Mouse (Mus musculus) forebrain, embryonic 11.5 days (tissue): ENCODE data around the gene Synpo2l. TPM values are rescaled to one million over a fixed set of nuclear protein-coding genes. Genes with fewer than 3 reads are reported as not detected.

Experiments
- ATAC-seq: fragments of 200-750 bp; cut with Nextera tagmentation; replicated peaks from 2 replicates; pipeline ENCODE4 v1.8.0; 2017; ENCODE audit warnings: moderate TSS enrichment; ENCODE audit not compliant: low FRiP score
- DNase-seq: peaks from one replicate; pipeline ENCODE4 v3.0.0-alpha.2; 2017; ENCODE audit warnings: low spot score
- H3K27ac ChIP-seq: fragments of 300-500 bp; sonication (generic); 2 replicates; pipeline ENCODE4 v1.5.1; 2014; ENCODE audit warnings: low read depth, low read length
- H3K27me3 ChIP-seq: fragments of 300-500 bp; sonication (generic); 2 replicates; pipeline ENCODE4 v1.6.1; 2014; ENCODE audit warnings: mild to moderate bottlenecking, low read length, mixed read lengths; ENCODE audit not compliant: control insufficient read depth, insufficient read depth
- H3K36me3 ChIP-seq: fragments of 300-500 bp; sonication (generic); 2 replicates; pipeline ENCODE4 v1.6.1; 2014; ENCODE audit warnings: mild to moderate bottlenecking, low read length, moderate library complexity, mixed read lengths; ENCODE audit not compliant: control insufficient read depth, insufficient read depth
- H3K4me1 ChIP-seq: fragments of 300-500 bp; sonication (generic); replicated peaks from 2 replicates; pipeline ENCODE4 v1.6.1; 2014; ENCODE audit warnings: low read length, mixed read lengths; ENCODE audit not compliant: control insufficient read depth, insufficient read depth
- H3K4me2 ChIP-seq: fragments of 300-500 bp; sonication (generic); 2 replicates; pipeline ENCODE4 v1.6.1; 2014; ENCODE audit warnings: low read depth, mild to moderate bottlenecking, low read length, moderate library complexity, mixed read lengths; ENCODE audit not compliant: severe bottlenecking
- H3K4me3 ChIP-seq: fragments of 300-500 bp; sonication (generic); 2 replicates; pipeline ENCODE4 v1.5.1; 2014; ENCODE audit warnings: low read depth, low read length
- H3K9ac ChIP-seq: fragments of 300-500 bp; sonication (generic); 2 replicates; pipeline ENCODE4 v1.6.1; 2014; ENCODE audit warnings: low read length
- H3K9me3 ChIP-seq: fragments of 300-500 bp; sonication (generic); 2 replicates; pipeline ENCODE4 v1.6.1; 2016; ENCODE audit warnings: low read length, mixed read lengths; ENCODE audit not compliant: control insufficient read depth
- WGBS: fragments of 180-500 bp; shearing (Covaris S2); extraction: QIAGEN DNeasy Blood & Tissue Kit; methylation state at CpG from one replicate; pipeline ENCODE4 v1.1.7; 2014; 5-methylcytosine and 5-hydroxymethylcytosine counted together
- polyA plus RNA-seq: library from polyadenylated mRNA; unstranded; fragments of >200 nt; fragmentation: Nextera tagmentation; extraction: Ambion mirVana; gene quantifications from 2 replicates; pipeline ENCODE4 v1.2.1, GENCODE M21; 2014

The Synpo2l gene
- polyA plus RNA-seq, 1 experiment from 2014 or later: 0.35 TPM

GRCm38 (mm10) chr14:20672990-20673389 is 4.8 kb upstream of the Synpo2l start:
- Histone ChIP-seq H3K36me3 (no peaks in the 10 kb centered on the region; the same call in 1 of the 2 replicates), H3K9me3 (no peaks in the 10 kb centered on the region), H3K27ac (no peak overlapping the region), H3K4me1 (no peaks in the 10 kb centered on the region), H3K27me3 (no peaks in the 10 kb centered on the region), H3K9ac (no peak overlapping the region), H3K4me3 (no peak overlapping the region), H3K4me2 (no peak overlapping the region)
- ATAC-seq (no peak), DNase-seq (peak; percentile 65)
- WGBS: 86% methylated on average over 2 of the region's 2 CpGs

- 76% methylated on average over 1 of the region's 1 CpGs for WGBS
- H3K27me3 ChIP-seq: peaks cover under 1% of the 10 kb centered on the region; the same call in 1 of the 2 replicates
- no peaks in the 10 kb centered on the region for H3K36me3 ChIP-seq
- H3K4me3 ChIP-seq: no peak overlapping the region
- no peaks in the 10 kb centered on the region for H3K4me1 ChIP-seq
- no peak overlapping the region for H3K27ac ChIP-seq
- H3K9ac ChIP-seq: no peak overlapping the region
- no peak for DNase-seq
- no peak for ATAC-seq
- H3K4me2 ChIP-seq: no peak overlapping the region
- no peaks in the 10 kb centered on the region for H3K9me3 ChIP-seq
These were observed 685 bp downstream of the Synpo2l start for GRCm38 (mm10) chr14:20667469-20667868.

- Histone ChIP-seq H3K4me3 (no peak overlapping the region), H3K36me3 (no peaks in the 10 kb centered on the region), H3K9ac (no peak overlapping the region), H3K27me3 (peaks cover 2% of the 10 kb centered on the region; the same call in 1 of the 2 replicates), H3K4me2 (no peak overlapping the region), H3K4me1 (peaks cover 6% of the 10 kb centered on the region), H3K9me3 (no peaks in the 10 kb centered on the region), H3K27ac (no peak overlapping the region)
- DNase-seq (no peak), ATAC-seq (no peak)
- 54% methylated on average over 3 of the region's 3 CpGs for WGBS
These were observed 3.7 kb downstream of the Synpo2l start for GRCm38 (mm10) chr14:20664436-20664835.

GRCm38 (mm10) chr14:20663601-20664000 is 4.6 kb downstream of the Synpo2l start:
- Histone ChIP-seq H3K9ac (no peak overlapping the region), H3K9me3 (no peaks in the 10 kb centered on the region), H3K27me3 (peaks cover 2% of the 10 kb centered on the region; the same call in 1 of the 2 replicates), H3K4me1 (peaks cover 6% of the 10 kb centered on the region), H3K4me3 (no peak overlapping the region), H3K36me3 (no peaks in the 10 kb centered on the region), H3K27ac (no peak overlapping the region), H3K4me2 (no peak overlapping the region)
- ATAC-seq (no peak), DNase-seq (no peak)
- 69% methylated on average over 2 of the region's 2 CpGs for WGBS

GRCm38 (mm10) chr14:20662740-20663139 is 5.4 kb downstream of the Synpo2l start:
- H3K36me3 ChIP-seq: no peaks in the 10 kb centered on the region
- H3K9me3 ChIP-seq: no peaks in the 10 kb centered on the region
- ATAC-seq (no peak), DNase-seq (no peak)
- no peak overlapping the region for H3K27ac ChIP-seq
- no peak overlapping the region for H3K4me3 ChIP-seq
- H3K4me1 ChIP-seq: peaks cover 6% of the 10 kb centered on the region
- WGBS: 86% methylated on average over 3 of the region's 3 CpGs
- H3K4me2 ChIP-seq: no peak overlapping the region
- H3K27me3 ChIP-seq: peaks cover 2% of the 10 kb centered on the region; the same call in 1 of the 2 replicates
- H3K9ac ChIP-seq: no peak overlapping the region

- peak; percentile 57 for DNase-seq
- WGBS: 9% methylated on average over 19 of the region's 19 CpGs
These were observed 6.4 kb downstream of the Synpo2l start for GRCm38 (mm10) chr14:20661661-20662331.

GRCm38 (mm10) chr14:20660827-20661660 is 7.1 kb downstream of the Synpo2l start:
- no peak overlapping the region for H3K27ac ChIP-seq
- H3K36me3 ChIP-seq: no peaks in the 10 kb centered on the region
- H3K9ac ChIP-seq: peak overlapping the region; percentile 63
- H3K4me2 ChIP-seq: peak overlapping the region; percentile 88
- H3K9me3 ChIP-seq: no peaks in the 10 kb centered on the region
- peaks cover 6% of the 10 kb centered on the region for H3K4me1 ChIP-seq
- DNase-seq (peak; percentile 94), ATAC-seq (peak; percentile 83)
- 1% methylated on average over 52 of the region's 52 CpGs for WGBS
- peaks cover 2% of the 10 kb centered on the region; the same call in 1 of the 2 replicates for H3K27me3 ChIP-seq
- H3K4me3 ChIP-seq: peak overlapping the region; percentile 47

More at GRCm38 (mm10) chr14:20661661-20662331, 6.4 kb downstream of the Synpo2l start:
- H3K36me3 ChIP-seq: no peaks in the 10 kb centered on the region
- peaks cover 6% of the 10 kb centered on the region for H3K4me1 ChIP-seq
- peak overlapping the region; percentile 88 for H3K4me2 ChIP-seq
- peak overlapping the region; percentile 63 for H3K9ac ChIP-seq
- H3K9me3 ChIP-seq: no peaks in the 10 kb centered on the region
- ATAC-seq: peak; percentile 29
- no peak overlapping the region; the same call in 1 of the 2 replicates for H3K27ac ChIP-seq
- peaks cover 2% of the 10 kb centered on the region; the same call in 1 of the 2 replicates for H3K27me3 ChIP-seq
- H3K4me3 ChIP-seq: peak overlapping the region; percentile 47

- H3K9ac ChIP-seq: no peak overlapping the region
- no peak overlapping the region for H3K27ac ChIP-seq
- peaks cover 6% of the 10 kb centered on the region for H3K4me1 ChIP-seq
- no peaks in the 10 kb centered on the region for H3K36me3 ChIP-seq
- H3K9me3 ChIP-seq: no peaks in the 10 kb centered on the region
- H3K27me3 ChIP-seq: peaks cover 2% of the 10 kb centered on the region; the same call in 1 of the 2 replicates
- WGBS: 98% methylated on average over 7 of the region's 7 CpGs
- DNase-seq: no peak
- ATAC-seq: no peak
- no peak overlapping the region for H3K4me3 ChIP-seq
- no peak overlapping the region for H3K4me2 ChIP-seq
These were observed 8.5 kb downstream of the Synpo2l start for GRCm38 (mm10) chr14:20659687-20660086.
